Mouse (Mus musculus): ENCODE data around the gene Fads2. TPM values are rescaled to one million over a fixed set of nuclear protein-coding genes. Genes with fewer than 3 reads are reported as not detected.

Fads2 gene
- polyA plus RNA-seq, 1 experiment from 2014 or later = 31.1 TPM

DNA sequence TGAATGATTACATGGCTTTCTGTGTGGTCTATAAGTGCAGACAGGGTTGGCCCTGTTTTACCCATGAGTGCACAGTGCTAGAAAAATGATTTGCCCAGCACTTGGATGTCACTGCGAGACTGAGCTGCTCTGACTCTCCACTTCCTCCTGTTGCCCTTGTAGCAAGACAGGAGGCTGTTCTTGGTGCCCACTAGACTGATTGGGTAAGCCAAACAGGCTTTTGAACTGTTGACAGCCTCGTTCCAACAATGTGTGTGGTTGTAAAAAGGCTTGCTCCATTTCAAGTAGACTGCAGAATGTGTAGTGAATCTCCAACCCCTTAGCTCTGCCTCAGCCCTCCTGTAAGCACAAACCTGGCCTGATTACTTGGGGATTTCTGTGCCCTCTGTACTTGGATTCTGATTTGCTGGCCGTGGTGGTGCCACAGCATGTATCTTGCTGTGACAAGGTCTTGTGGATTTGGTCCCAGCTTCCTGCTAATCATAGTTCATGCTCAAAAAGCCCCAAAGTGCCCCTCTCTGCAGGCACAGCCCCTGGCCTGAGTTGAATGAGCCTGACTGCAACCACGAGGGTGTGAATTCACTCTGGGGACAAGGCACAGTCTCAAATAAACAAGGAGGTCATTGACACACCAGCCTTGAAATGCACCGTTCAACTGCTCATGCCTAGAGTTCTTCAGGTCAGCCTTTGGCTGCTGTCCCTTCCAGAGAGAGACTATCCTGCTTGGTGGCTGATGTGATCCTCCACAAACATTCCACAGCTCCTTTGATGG, 25.1 kb upstream of the Fads2 start:
- no peak overlapping the region for H3K9ac ChIP-seq (ENCODE audit: low read depth, low read length)
- no peaks in the 10 kb centered on the region for H3K4me1 ChIP-seq (ENCODE audit: control insufficient read depth, insufficient read depth, low read length)
- H3K27me3 ChIP-seq (ENCODE audit: control insufficient read depth, insufficient read depth, low read length) = no peaks in the 10 kb centered on the region
- no peaks in the 10 kb centered on the region for H3K36me3 ChIP-seq (ENCODE audit: control insufficient read depth, insufficient read depth, low read length)
- WGBS (ENCODE audit: insufficient replicate concordance) = 45% methylated on average over 5 of the region's 5 CpGs
- H3K27ac ChIP-seq (ENCODE audit: low read depth, low read length) = no peak overlapping the region
- no peak overlapping the region for H3K4me3 ChIP-seq (ENCODE audit: low read depth, low read length)
- no peaks in the 10 kb centered on the region for H3K9me3 ChIP-seq (replicated peaks; ENCODE audit: control insufficient read depth, low read length)
- ATAC-seq (replicated peaks; ENCODE audit: insufficient number of reproducible peaks, low FRiP score, low TSS enrichment) = no peak
- no peak overlapping the region for H3K4me2 ChIP-seq

DNA sequence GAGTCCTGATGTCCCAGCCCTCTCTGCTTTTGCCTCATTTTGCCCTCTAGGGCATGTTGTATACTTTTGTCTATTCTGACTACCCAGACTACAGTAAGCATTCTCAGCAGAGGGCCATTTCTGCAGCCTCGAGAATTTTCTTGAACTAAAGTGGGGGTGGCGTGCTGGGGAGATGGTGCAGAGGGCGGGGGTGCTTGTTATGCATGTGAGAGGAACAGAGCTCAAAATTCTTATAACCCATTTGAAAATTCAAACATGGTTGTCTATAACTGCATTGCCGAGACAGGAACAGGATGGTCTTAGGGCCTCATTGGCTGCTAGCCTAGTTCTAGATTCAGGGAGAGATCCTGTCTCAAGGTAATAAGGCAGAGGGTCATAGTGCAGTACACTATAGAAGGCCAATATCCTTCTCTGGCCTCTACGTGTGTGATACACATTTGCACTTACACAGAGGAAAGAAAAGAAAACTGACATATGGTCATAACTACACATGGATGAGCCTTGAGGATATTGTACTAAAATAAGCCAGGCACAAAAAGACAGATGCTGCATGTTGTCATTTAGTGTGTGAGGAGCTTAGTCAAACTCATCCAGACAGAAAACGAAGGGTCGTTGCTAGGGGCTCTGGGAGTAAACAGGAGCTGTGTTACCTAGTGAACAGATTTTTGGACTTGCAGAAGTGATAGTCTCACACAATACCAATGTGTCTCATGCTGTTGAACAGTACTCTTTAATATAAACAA, 22.5 kb upstream of the Fads2 start:
- Histone ChIP-seq H3K36me3 (ENCODE audit: control insufficient read depth, insufficient read depth, low read length) (no peaks in the 10 kb centered on the region), H3K27ac (ENCODE audit: low read depth, low read length) (no peak overlapping the region), H3K9ac (ENCODE audit: low read depth, low read length) (no peak overlapping the region), H3K27me3 (ENCODE audit: control insufficient read depth, insufficient read depth, low read length) (no peaks in the 10 kb centered on the region), H3K9me3 (replicated peaks; ENCODE audit: control insufficient read depth, low read length) (no peaks in the 10 kb centered on the region), H3K4me2 (no peak overlapping the region), H3K4me1 (ENCODE audit: control insufficient read depth, insufficient read depth, low read length) (no peaks in the 10 kb centered on the region), H3K4me3 (ENCODE audit: low read depth, low read length) (no peak overlapping the region)
- no peak for ATAC-seq (replicated peaks; ENCODE audit: insufficient number of reproducible peaks, low FRiP score, low TSS enrichment)
- WGBS (ENCODE audit: insufficient replicate concordance) = 81% methylated on average over 7 of the region's 7 CpGs

DNA sequence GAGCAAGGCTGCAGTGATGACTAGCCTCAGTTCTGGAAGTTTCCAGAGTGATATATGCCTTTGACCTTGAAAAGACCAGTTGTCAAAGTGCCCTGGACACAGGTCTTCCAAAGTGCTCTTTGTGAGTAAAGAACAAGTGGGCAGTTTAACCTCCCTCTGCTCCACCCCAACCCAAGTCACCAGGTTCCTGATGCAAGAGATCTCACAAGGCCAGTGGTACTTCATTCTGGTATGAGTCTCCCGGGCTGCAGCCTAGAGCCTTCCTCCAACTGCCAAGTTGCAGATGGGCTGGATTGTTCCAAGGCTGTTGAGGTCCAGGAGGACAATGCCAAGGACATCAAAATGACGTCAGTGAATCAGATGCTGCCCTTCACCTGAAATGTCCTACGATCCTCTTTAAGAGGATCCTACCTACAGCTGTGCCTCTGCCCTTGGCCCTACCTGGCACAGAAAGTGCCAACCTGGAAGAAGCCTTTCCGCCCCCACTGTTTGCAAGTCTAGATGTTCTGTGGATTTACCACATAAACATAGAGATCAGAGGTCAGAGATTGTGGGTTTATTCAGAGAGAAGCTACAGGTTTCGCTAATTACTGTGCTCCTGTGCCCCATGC, 20.6 kb upstream of the Fads2 start:
- H3K9me3 ChIP-seq (replicated peaks; ENCODE audit: control insufficient read depth, low read length) = no peaks in the 10 kb centered on the region
- H3K4me3 ChIP-seq (ENCODE audit: low read depth, low read length) = no peak overlapping the region
- H3K4me1 ChIP-seq (ENCODE audit: control insufficient read depth, insufficient read depth, low read length) = no peaks in the 10 kb centered on the region
- 73% methylated on average over 5 of the region's 5 CpGs for WGBS (ENCODE audit: insufficient replicate concordance)
- H3K9ac ChIP-seq (ENCODE audit: low read depth, low read length) = no peak overlapping the region
- H3K4me2 ChIP-seq = no peak overlapping the region
- H3K27me3 ChIP-seq (ENCODE audit: control insufficient read depth, insufficient read depth, low read length) = no peaks in the 10 kb centered on the region
- H3K36me3 ChIP-seq (ENCODE audit: control insufficient read depth, insufficient read depth, low read length) = no peaks in the 10 kb centered on the region
- no peak for ATAC-seq (replicated peaks; ENCODE audit: insufficient number of reproducible peaks, low FRiP score, low TSS enrichment)
- H3K27ac ChIP-seq (ENCODE audit: low read depth, low read length) = no peak overlapping the region

GRCm38 (mm10) chr19:10116641-10117040, 15.1 kb upstream of the Fads2 start:
- Histone ChIP-seq H3K4me1 (ENCODE audit: control insufficient read depth, insufficient read depth, low read length) (no peaks in the 10 kb centered on the region), H3K27ac (ENCODE audit: low read depth, low read length) (no peak overlapping the region), H3K9me3 (replicated peaks; ENCODE audit: control insufficient read depth, low read length) (no peaks in the 10 kb centered on the region), H3K36me3 (ENCODE audit: control insufficient read depth, insufficient read depth, low read length) (no peaks in the 10 kb centered on the region), H3K9ac (ENCODE audit: low read depth, low read length) (no peak overlapping the region), H3K4me2 (no peak overlapping the region), H3K4me3 (ENCODE audit: low read depth, low read length) (no peak overlapping the region), H3K27me3 (ENCODE audit: control insufficient read depth, insufficient read depth, low read length) (no peaks in the 10 kb centered on the region)
- no peak for ATAC-seq (replicated peaks; ENCODE audit: insufficient number of reproducible peaks, low FRiP score, low TSS enrichment)
- WGBS (ENCODE audit: insufficient replicate concordance) = 58% methylated on average over 3 of the region's 3 CpGs

GRCm38 (mm10) chr19:10115373-10116158, 14.0 kb upstream of the Fads2 start:
- H3K9me3 ChIP-seq (replicated peaks; ENCODE audit: control insufficient read depth, low read length) = no peaks in the 10 kb centered on the region
- H3K4me3 ChIP-seq (ENCODE audit: low read depth, low read length) = no peak overlapping the region
- no peak for ATAC-seq (replicated peaks; ENCODE audit: insufficient number of reproducible peaks, low FRiP score, low TSS enrichment)
- no peaks in the 10 kb centered on the region for H3K4me1 ChIP-seq (ENCODE audit: control insufficient read depth, insufficient read depth, low read length)
- 77% methylated on average over 6 of the region's 6 CpGs for WGBS (ENCODE audit: insufficient replicate concordance)
- H3K27me3 ChIP-seq (ENCODE audit: control insufficient read depth, insufficient read depth, low read length) = no peaks in the 10 kb centered on the region
- no peak overlapping the region for H3K9ac ChIP-seq (ENCODE audit: low read depth, low read length)
- H3K36me3 ChIP-seq (ENCODE audit: control insufficient read depth, insufficient read depth, low read length) = no peaks in the 10 kb centered on the region
- no peak overlapping the region for H3K27ac ChIP-seq (ENCODE audit: low read depth, low read length)
- H3K4me2 ChIP-seq = no peak overlapping the region

DNA sequence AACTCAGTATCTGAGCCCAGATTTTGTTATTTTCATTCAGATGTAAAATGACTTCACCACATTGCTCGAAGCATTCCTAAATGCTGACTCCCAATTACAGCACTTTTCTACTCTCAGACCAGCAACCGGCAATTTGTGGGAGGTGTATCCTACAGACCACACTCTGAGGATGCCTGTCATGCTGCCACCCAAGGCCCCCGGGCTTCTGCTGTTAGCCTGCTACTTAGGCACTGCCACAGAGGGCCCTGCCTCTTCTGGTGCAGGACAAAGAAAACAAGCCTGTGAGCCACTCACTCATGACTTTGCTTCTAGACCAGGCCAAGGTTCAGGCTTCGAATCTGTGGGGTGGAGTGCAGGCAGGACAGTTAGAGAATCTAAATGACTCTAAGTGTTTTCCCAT, 11.4 kb upstream of the Fads2 start:
- ATAC-seq (replicated peaks; ENCODE audit: insufficient number of reproducible peaks, low FRiP score, low TSS enrichment) = no peak
- Histone ChIP-seq H3K9me3 (replicated peaks; ENCODE audit: control insufficient read depth, low read length) (no peaks in the 10 kb centered on the region), H3K9ac (ENCODE audit: low read depth, low read length) (no peak overlapping the region), H3K27ac (ENCODE audit: low read depth, low read length) (no peak overlapping the region), H3K4me2 (no peak overlapping the region), H3K4me1 (ENCODE audit: control insufficient read depth, insufficient read depth, low read length) (no peaks in the 10 kb centered on the region), H3K36me3 (ENCODE audit: control insufficient read depth, insufficient read depth, low read length) (no peaks in the 10 kb centered on the region), H3K4me3 (ENCODE audit: low read depth, low read length) (no peak overlapping the region), H3K27me3 (ENCODE audit: control insufficient read depth, insufficient read depth, low read length) (no peaks in the 10 kb centered on the region)
- WGBS (ENCODE audit: insufficient replicate concordance) = 67% methylated on average over 4 of the region's 4 CpGs

DNA sequence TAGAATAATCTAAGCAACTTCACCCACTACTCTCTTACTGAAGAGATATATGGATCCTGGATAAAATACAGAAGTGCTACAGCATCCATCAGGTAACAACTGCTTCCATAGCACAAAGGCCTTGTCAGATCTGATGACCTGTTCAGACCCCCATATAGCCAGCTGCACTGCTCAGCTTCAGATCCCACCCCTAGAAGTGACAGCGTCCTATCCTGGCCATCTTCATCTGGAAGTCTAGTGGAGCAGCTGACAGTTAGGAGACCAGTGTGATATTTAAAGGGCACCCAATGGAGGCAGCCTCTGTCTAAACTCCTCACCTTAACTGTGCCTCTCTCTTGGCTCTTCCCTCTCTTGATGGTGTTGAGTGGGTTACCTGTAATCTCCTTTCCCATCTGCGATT, 7.1 kb upstream of the Fads2 start:
- no peak overlapping the region for H3K9ac ChIP-seq (ENCODE audit: low read depth, low read length)
- H3K27ac ChIP-seq (ENCODE audit: low read depth, low read length) = no peak overlapping the region
- no peaks in the 10 kb centered on the region for H3K9me3 ChIP-seq (replicated peaks; ENCODE audit: control insufficient read depth, low read length)
- no peaks in the 10 kb centered on the region for H3K27me3 ChIP-seq (ENCODE audit: control insufficient read depth, insufficient read depth, low read length)
- ATAC-seq (replicated peaks; ENCODE audit: insufficient number of reproducible peaks, low FRiP score, low TSS enrichment) = no peak
- no peak overlapping the region for H3K4me2 ChIP-seq
- H3K4me3 ChIP-seq (ENCODE audit: low read depth, low read length) = no peak overlapping the region
- 80% methylated on average over 2 of the region's 2 CpGs for WGBS (ENCODE audit: insufficient replicate concordance)
- no peaks in the 10 kb centered on the region for H3K4me1 ChIP-seq (ENCODE audit: control insufficient read depth, insufficient read depth, low read length)
- H3K36me3 ChIP-seq (ENCODE audit: control insufficient read depth, insufficient read depth, low read length) = no peaks in the 10 kb centered on the region

DNA sequence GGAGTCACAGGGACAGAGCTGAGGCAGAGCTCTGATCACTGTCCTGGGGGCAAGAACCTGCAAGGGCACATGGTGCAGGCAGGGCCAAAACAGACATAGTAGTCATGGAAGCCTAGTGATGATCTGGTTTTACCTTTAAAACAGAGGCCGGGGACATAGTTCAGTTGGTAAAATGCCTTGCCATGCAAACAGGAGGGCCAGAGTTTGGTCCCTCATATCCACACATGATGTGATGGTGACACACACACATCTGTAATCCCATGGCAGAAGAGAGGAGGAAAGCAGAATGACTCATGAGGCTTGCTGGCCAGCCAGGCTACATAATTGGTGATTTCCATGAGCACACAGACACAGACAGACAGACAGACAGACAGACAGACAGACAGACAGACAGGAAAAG, 6.6 kb upstream of the Fads2 start:
- H3K9me3 ChIP-seq (replicated peaks; ENCODE audit: control insufficient read depth, low read length) = no peaks in the 10 kb centered on the region
- no peak overlapping the region for H3K9ac ChIP-seq (ENCODE audit: low read depth, low read length)
- H3K36me3 ChIP-seq (ENCODE audit: control insufficient read depth, insufficient read depth, low read length) = no peaks in the 10 kb centered on the region
- H3K27ac ChIP-seq (ENCODE audit: low read depth, low read length) = no peak overlapping the region
- no peaks in the 10 kb centered on the region for H3K4me1 ChIP-seq (ENCODE audit: control insufficient read depth, insufficient read depth, low read length)
- no peaks in the 10 kb centered on the region for H3K27me3 ChIP-seq (ENCODE audit: control insufficient read depth, insufficient read depth, low read length)
- H3K4me3 ChIP-seq (ENCODE audit: low read depth, low read length) = no peak overlapping the region
- 88% methylated on average over 1 of the region's 1 CpGs for WGBS (ENCODE audit: insufficient replicate concordance)
- no peak overlapping the region for H3K4me2 ChIP-seq
- no peak for ATAC-seq (replicated peaks; ENCODE audit: insufficient number of reproducible peaks, low FRiP score, low TSS enrichment)
